Mouse (Mus musculus) stomach, embryonic 14.5 days (tissue): ENCODE data around the gene Ndufb5. TPM values are rescaled to one million over a fixed set of nuclear protein-coding genes. Genes with fewer than 3 reads are reported as not detected.
"Not testable (repeated sequence)": the region's sequence is repeated elsewhere in the genome, so short reads cannot be mapped to it uniquely, and the experiment has no call there.

Experiments
- ATAC-seq: fragments of 200-750 bp; cut with Nextera tagmentation; 2 replicates; pipeline ENCODE4 v1.8.0; 2017; ENCODE audit warnings: low read depth, moderate TSS enrichment; ENCODE audit not compliant: insufficient number of reproducible peaks, insufficient read depth, low FRiP score
- H3K27ac ChIP-seq: fragments of 300-500 bp; sonication (generic); 2 replicates; pipeline ENCODE4 v1.5.1; 2014; ENCODE audit warnings: mild to moderate bottlenecking, low read length, moderate library complexity, mixed read lengths
- H3K27me3 ChIP-seq: fragments of 300-500 bp; sonication (generic); 2 replicates; pipeline ENCODE4 v1.6.1; 2014; ENCODE audit warnings: low read length, control low read depth, mixed read lengths; ENCODE audit not compliant: control insufficient read depth, insufficient read depth
- H3K36me3 ChIP-seq: fragments of 300-500 bp; sonication (generic); 2 replicates; pipeline ENCODE4 v1.6.1; 2014; ENCODE audit warnings: mild to moderate bottlenecking, control low read depth, low read length, moderate library complexity, mixed read lengths; ENCODE audit not compliant: control insufficient read depth, insufficient read depth
- H3K4me1 ChIP-seq: fragments of 300-500 bp; sonication (generic); 2 replicates; pipeline ENCODE4 v1.6.1; 2014; ENCODE audit warnings: low read length, control low read depth, mixed read lengths; ENCODE audit not compliant: control insufficient read depth, insufficient read depth
- H3K4me2 ChIP-seq: fragments of 300-500 bp; sonication (generic); replicated peaks from 2 replicates; pipeline ENCODE4 v1.6.1; 2014; ENCODE audit warnings: low read depth, low read length, control low read depth
- H3K4me3 ChIP-seq: fragments of 300-500 bp; sonication (generic); 2 replicates; pipeline ENCODE4 v1.5.1; 2014; ENCODE audit warnings: low read depth, low read length, control low read depth
- H3K9ac ChIP-seq: fragments of 300-500 bp; sonication (generic); replicated peaks from 2 replicates; pipeline ENCODE4 v1.6.1; 2014; ENCODE audit warnings: low read depth, mild to moderate bottlenecking, control low read depth, low read length, moderate library complexity, mixed read lengths
- H3K9me3 ChIP-seq: fragments of 300-500 bp; sonication (generic); 2 replicates; pipeline ENCODE4 v1.6.1; 2016; ENCODE audit warnings: low read depth, low read length, control low read depth; ENCODE audit not compliant: control insufficient read depth
- WGBS: fragments of 180-500 bp; shearing (Covaris S2); extraction: QIAGEN DNeasy Blood & Tissue Kit; methylation state at CpG from one replicate; pipeline ENCODE4 v1.1.7; 2014; 5-methylcytosine and 5-hydroxymethylcytosine counted together
- polyA plus RNA-seq: library from polyadenylated mRNA; unstranded; fragments of >200 nt; fragmentation: Nextera tagmentation; extraction: Ambion mirVana; gene quantifications from 2 replicates; pipeline ENCODE4 v1.2.1, GENCODE M21; 2014

The Ndufb5 gene
- polyA plus RNA-seq, 1 experiment from 2014 or later, result 331 TPM

DNA sequence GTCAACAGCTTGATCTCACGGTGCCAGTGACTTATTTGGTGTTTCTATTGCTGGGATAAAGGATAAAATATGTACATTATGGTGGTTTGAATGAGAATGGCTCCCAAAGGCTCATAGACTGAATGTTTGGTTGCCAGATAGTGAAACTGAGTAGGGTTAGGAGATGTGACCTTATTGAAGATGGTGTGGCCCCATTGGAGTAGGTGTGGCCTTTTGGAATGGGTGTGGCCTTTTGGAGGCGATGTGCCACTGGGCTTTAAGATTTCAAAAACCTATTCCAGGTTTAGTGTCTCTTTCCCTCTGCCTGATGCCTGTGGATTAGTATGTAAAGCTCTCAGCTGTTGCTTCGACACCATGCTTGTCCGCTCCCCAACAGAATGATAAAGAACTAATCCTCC, 41.2 kb upstream of the Ndufb5 start:
- Histone ChIP-seq H3K9ac (no peak overlapping the region), H3K9me3 (no peaks in the 10 kb centered on the region), H3K27me3 (no peaks in the 10 kb centered on the region), H3K27ac (no peak overlapping the region), H3K4me1 (no peaks in the 10 kb centered on the region), H3K36me3 (no peaks in the 10 kb centered on the region), H3K4me2 (no peak overlapping the region), H3K4me3 (no peak overlapping the region)
- no peak for ATAC-seq
- WGBS, result 83% methylated on average over 4 of the region's 4 CpGs

DNA sequence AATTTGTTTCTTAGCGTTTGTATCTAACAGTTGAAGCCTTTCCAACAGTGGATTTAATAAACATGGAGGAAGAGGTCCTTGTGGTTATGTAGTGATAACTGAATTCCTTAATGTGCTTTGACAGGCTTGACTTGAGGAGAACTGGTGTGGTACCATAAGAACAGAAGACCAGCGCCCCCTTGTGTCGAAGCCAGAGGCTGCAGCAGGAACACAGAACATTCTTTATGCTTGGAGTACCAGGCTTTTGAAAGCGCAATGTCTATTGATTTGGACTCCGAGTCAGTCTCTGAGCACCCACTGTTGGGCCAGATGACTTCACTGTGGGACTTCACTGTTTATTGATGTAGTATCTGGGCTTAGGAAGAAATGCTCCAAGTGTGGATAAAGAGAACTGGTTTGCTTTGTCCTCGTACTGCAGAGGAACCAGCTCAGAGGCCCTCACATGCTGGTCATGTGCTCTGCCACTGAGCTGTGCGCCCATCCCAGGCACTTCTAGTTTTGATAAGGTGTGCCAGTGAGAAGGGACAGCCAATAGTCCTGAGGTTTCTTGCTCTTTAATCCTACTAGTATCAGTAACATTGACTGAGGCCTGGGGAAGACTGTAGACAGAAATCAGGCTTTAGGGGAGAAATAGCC, 38.4 kb upstream of the Ndufb5 start:
- Histone ChIP-seq H3K27me3 (no peaks in the 10 kb centered on the region), H3K4me3 (no peak overlapping the region), H3K27ac (no peak overlapping the region), H3K9me3 (no peaks in the 10 kb centered on the region), H3K9ac (no peak overlapping the region), H3K4me2 (no peak overlapping the region), H3K36me3 (no peaks in the 10 kb centered on the region), H3K4me1 (no peaks in the 10 kb centered on the region)
- ATAC-seq, result peak; percentile 65; the same call in 1 of the 2 replicates
- 37% methylated on average over 7 of the region's 7 CpGs for WGBS

DNA sequence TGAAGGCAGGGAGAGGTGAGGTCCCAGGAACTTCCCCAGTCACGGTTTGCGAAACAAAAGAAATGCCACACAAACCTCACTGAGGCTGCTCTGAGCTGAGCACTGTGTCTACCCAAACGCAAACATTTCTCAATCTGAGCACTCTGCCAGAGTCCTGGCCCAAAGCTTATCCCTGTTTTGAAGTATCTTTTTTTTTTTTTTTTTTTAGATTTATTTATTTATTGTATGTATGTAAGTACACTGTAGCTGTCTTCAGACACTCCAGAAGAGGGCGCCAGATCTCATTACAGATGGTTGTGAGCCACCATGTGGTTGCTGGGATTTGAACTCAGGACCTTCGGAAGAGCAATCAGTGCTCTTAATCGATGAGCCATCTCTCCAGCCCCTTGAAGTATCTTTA, 32.8 kb upstream of the Ndufb5 start:
- not testable (repeated sequence) for H3K27ac ChIP-seq, ATAC-seq
- 89% methylated on average over 6 of the region's 6 CpGs for WGBS

DNA sequence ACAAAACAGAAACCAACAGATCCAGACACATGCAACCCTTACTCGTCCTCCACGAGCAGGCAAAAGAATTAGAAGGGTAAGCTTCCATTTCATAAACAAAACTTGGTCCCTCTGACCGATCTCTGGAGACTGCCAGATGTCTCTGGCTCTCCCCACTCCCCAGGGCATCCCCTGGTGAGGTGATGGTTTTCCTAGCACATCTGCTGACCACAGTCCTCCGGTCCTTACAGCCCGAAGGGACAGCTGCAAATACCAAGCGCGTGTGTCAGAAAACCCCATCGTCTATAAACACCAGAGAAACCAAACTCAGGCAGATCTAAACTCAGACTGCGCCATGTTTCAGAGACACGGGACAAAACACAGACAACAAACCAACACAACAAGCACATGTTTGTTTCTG, 32.2 kb upstream of the Ndufb5 start:
- not testable (repeated sequence) for H3K27ac ChIP-seq, H3K4me1 ChIP-seq, H3K9me3 ChIP-seq, H3K36me3 ChIP-seq, H3K4me2 ChIP-seq, H3K9ac ChIP-seq, H3K4me3 ChIP-seq, ATAC-seq, H3K27me3 ChIP-seq
- WGBS, result 87% methylated on average over 10 of the region's 10 CpGs

More for the DNA sequence above, 32.8 kb upstream of the Ndufb5 start:
- not testable (repeated sequence) for H3K9me3 ChIP-seq, H3K4me3 ChIP-seq, H3K4me1 ChIP-seq, H3K9ac ChIP-seq, H3K36me3 ChIP-seq, H3K27me3 ChIP-seq, H3K4me2 ChIP-seq

DNA sequence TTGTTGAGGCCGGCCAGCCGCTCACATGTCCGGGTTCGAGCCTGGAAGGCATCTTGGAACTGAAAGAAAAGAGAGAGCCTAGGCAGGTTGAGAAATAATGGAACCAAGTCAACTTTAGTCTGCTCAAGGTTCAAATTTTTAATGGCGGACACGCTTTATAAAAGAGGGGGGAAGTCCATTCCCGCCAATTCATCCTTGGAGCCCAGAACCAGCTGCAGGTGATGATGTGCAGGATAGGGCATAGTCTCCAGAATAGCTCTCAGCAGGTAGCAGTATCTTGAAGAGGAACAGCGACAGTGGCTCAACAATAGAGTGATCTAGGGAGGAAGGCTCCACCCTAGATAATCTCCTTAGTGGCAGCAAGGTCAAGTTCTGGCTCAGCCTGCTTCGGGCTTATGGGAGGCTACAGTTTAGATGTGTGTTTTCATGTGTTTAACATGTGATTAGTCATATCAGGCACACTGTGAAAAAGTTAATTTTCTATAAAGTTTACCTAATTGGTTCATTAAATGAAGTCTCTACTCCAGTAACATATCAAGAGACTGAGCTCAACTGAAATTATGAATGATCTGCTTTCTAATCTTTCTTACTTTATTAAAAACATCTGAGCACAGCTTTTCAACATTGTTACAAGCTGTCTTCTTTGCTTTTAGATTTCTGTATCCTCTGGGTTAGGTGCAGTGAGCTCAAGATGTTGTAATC, 31.0 kb upstream of the Ndufb5 start, which contains the start of gene Actl6a:
Actl6a (plus strand) TSS at position 652 of the 702 bp plus-strand sequence.
- H3K4me3 ChIP-seq, H3K27me3 ChIP-seq, H3K9ac ChIP-seq, H3K4me1 ChIP-seq, ATAC-seq, H3K27ac ChIP-seq, H3K9me3 ChIP-seq, H3K4me2 ChIP-seq, H3K36me3 ChIP-seq: not testable (repeated sequence)
- 80% methylated on average over 9 of the region's 9 CpGs for WGBS

DNA sequence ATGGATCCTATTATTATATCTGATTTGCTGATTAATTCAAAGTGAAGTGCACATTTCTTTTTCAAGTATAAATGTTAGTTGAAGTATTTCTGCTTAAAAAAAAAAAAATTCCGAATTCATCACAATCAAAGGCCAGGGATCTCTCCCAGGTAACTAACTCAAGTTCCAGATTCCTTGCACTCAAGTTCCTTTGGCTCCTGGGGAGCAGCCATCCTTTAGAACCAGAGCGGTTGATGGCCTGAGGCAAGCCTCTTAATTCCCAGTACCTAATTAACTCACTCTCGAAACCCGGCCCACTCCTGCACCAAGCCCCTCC, 28.8 kb upstream of the Ndufb5 start:
- Histone ChIP-seq H3K9me3 (no peaks in the 10 kb centered on the region), H3K4me2 (peak overlapping the region; percentile 36; the same call in 1 of the 2 replicates), H3K9ac (no peak overlapping the region), H3K4me1 (peaks cover 5% of the 10 kb centered on the region; the same call in 1 of the 2 replicates), H3K4me3 (peak overlapping the region; percentile 97), H3K36me3 (peaks cover 11% of the 10 kb centered on the region; the same call in 1 of the 2 replicates), H3K27me3 (no peaks in the 10 kb centered on the region), H3K27ac (no peak overlapping the region)
- WGBS, result 3% methylated on average over 4 of the region's 4 CpGs
- ATAC-seq, result no peak

DNA sequence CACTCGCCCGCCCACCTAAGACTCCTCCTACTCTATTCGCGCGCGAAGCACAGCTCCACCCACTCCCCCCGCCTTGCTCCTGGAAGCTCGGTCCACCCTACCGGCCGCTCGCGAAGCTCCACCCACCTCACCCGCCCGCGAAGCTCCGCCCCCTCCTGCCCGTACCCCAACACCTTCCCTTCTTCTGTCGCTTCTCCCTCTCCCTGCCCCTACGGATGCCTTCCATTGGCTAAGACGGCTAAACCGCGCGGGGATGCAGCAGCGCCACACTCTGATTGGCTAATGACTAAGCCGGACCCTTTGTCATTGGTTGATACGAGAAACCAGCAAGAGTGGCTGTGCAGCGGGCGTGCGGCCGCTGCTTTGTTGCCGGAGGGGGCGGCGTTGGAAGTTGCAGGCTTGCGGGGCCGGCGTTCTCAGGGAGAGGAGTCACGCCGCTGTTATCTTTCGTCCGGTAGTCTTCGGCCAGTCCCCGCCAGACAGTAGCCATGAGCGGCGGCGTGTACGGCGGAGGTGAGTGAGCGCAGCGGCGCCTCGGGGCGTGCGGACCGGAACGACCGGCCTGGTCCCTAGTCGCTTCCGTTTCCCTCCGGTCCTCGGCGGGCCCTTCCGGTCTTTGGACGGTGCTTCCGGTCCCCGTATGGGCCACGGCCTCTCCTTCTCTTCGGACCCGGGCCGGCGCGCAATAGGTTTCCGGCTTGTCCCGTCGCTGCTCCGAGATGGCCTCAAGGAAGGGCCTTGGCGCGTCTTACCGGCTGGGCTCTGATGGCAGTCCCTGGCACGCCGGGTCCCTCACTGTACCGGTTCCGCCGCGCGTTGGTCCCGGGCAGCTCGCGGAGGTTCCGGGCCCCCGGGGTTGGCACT, 28.2 kb upstream of the Ndufb5 start:
- peaks cover 5% of the 10 kb centered on the region; the same call in 1 of the 2 replicates for H3K4me1 ChIP-seq
- ATAC-seq, result peak; percentile 100
- under 1% methylated on average over 90 of the region's 90 CpGs for WGBS
- peak overlapping the region; percentile 97 for H3K4me3 ChIP-seq
- H3K9ac ChIP-seq, result peak overlapping the region; percentile 94
- peak overlapping the region; percentile 89 for H3K27ac ChIP-seq
- H3K27me3 ChIP-seq, result no peaks in the 10 kb centered on the region
- H3K9me3 ChIP-seq, result no peaks in the 10 kb centered on the region
- H3K36me3 ChIP-seq, result peaks cover 17% of the 10 kb centered on the region
- H3K4me2 ChIP-seq, result peak overlapping the region; percentile 62

DNA sequence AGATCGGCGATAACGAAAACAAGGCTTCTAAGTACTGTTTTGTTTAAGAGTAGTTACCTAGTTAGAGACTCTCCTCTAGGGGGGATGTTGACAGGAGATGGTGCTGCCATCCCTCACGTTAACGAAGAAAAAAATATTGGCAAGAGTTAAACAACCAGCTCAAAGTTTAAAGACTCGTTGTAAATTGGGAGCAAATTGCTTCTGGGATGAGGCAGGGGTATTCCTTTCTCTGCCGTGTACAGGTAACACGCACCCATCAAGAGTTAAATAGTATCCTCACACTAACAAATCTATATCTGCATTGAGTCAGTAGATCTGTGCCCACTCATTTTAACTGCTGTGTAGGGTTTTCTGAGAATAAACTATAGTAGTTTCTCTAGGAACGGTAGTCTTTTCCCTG, 27.4 kb upstream of the Ndufb5 start:
- Histone ChIP-seq H3K9ac (peak overlapping the region; percentile 94), H3K36me3 (peaks cover 25% of the 10 kb centered on the region), H3K4me1 (peaks cover 5% of the 10 kb centered on the region; the same call in 1 of the 2 replicates), H3K9me3 (no peaks in the 10 kb centered on the region), H3K27me3 (no peaks in the 10 kb centered on the region), H3K27ac (peak overlapping the region; percentile 89; the same call in 1 of the 2 replicates), H3K4me2 (peak overlapping the region; percentile 62), H3K4me3 (peak overlapping the region; percentile 97)
- WGBS, result 6% methylated on average over 9 of the region's 9 CpGs
- ATAC-seq, result no peak
